ENCODE assay signal across 10 mouse cellular contexts in the genomic region with DNA sequence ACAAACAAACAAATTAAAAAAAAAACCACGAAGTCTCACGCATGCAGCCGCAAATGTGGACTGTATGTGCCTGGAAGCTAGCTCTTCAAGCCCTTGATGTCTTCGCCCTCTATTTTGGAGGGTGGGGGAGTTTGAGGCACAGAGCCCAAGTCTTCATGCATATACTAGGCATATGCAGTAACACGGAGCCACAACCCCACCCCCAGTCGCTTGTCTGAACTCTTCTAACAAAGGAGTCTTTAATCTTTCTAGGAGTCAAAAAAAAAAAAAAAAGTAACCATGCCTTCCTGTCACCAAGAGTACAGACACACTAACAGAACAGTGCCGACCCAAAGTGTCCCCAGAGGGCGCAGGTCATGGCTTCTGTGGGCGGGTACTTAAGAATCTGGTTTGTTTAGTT. TPM values are rescaled to one million over a fixed set of nuclear protein-coding genes. Genes with fewer than 3 reads are reported as not detected.
DNase-seq lines count a peak whose midpoint lies in the region; ATAC-seq and TF ChIP-seq lines count a peak whose summit lies in the region.
"Had no signal": no experiment of that assay in that cellular context is flagged by ENCODE, and none has a peak within 500 bp of the region (broad histone marks: within the 10 kb centered on the region; RNA-seq: fewer than 3 reads in every experiment).

No protein-coding gene starts in this region.

- H3K4me2 ChIP-seq in hindbrain, embryonic 13.5 days, result peak overlapping the region; percentile 82
- H3K4me2 ChIP-seq in midbrain, postnatal 0 days (ENCODE audit: low read depth, low read length, poor library complexity, severe bottlenecking), result peak overlapping the region; percentile 62

- H3K9me3 ChIP-seq in hindbrain, embryonic 13.5 days, result no peaks in the 10 kb centered on the region
- H3K9me3 ChIP-seq in midbrain, postnatal 0 days (ENCODE audit: low read length), result no peaks in the 10 kb centered on the region
- H3K9me3 ChIP-seq: limb, embryonic 15.5 days had no signal

- ATAC-seq in hindbrain, embryonic 13.5 days (ENCODE audit: low FRiP score), result no peak
- ATAC-seq in midbrain, postnatal 0 days (ENCODE audit: low FRiP score), result no peak

- H3K9ac ChIP-seq in hindbrain, embryonic 13.5 days, result peak overlapping the region; percentile 98
- peak overlapping the region; percentile 96 for H3K9ac ChIP-seq in midbrain, postnatal 0 days (replicated peaks; ENCODE audit: low read length, poor library complexity, severe bottlenecking)
- H3K9ac ChIP-seq: limb, embryonic 15.5 days had no signal

- TF ChIP-seq POLR2A in cortical plate, adult 2 months (IDR thresholded peaks at IDR 0.05; ENCODE audit: extremely low read depth, insufficient read depth, low read length), result no peak

- peaks cover 29% of the 10 kb centered on the region for H3K27me3 ChIP-seq in hindbrain, embryonic 13.5 days
- H3K27me3 ChIP-seq in midbrain, postnatal 0 days (ENCODE audit: insufficient read depth, low read length), result no peaks in the 10 kb centered on the region

- H3K36me3 ChIP-seq in hindbrain, embryonic 13.5 days, result peaks cover 12% of the 10 kb centered on the region
- H3K36me3 ChIP-seq in midbrain, postnatal 0 days (ENCODE audit: insufficient read depth, low read length), result no peaks in the 10 kb centered on the region
- H3K36me3 ChIP-seq: limb, embryonic 15.5 days had no signal

- peak overlapping the region; percentile 96 for H3K4me3 ChIP-seq in cortical plate, adult 2 months (ENCODE audit: insufficient read depth, low read length)
- peak overlapping the region; percentile 91 for H3K4me3 ChIP-seq in hindbrain, embryonic 13.5 days
- H3K4me3 ChIP-seq in midbrain, postnatal 0 days (ENCODE audit: low read depth, low read length), result peak overlapping the region; percentile 84

- WGBS in hindbrain, embryonic 13.5 days, result 5% methylated on average over 9 of the region's 9 CpGs
- 3% methylated on average over 9 of the region's 9 CpGs for WGBS in midbrain, postnatal 0 days

- H3K27ac ChIP-seq in cortical plate, adult 2 months (ENCODE audit: insufficient read depth, low read length), result peak overlapping the region; percentile 74; the same call in 1 of the 2 replicates
- peak overlapping the region; percentile 98 for H3K27ac ChIP-seq in hindbrain, embryonic 13.5 days
- peak overlapping the region; percentile 98 for H3K27ac ChIP-seq in midbrain, postnatal 0 days (ENCODE audit: low read depth, low read length)
- H3K27ac ChIP-seq: limb, embryonic 15.5 days; macrophage had no signal

- H3K4me1 ChIP-seq in cortical plate, adult 2 months (ENCODE audit: control insufficient read depth, insufficient read depth, low read length), result peaks cover 4% of the 10 kb centered on the region
- H3K4me1 ChIP-seq in hindbrain, embryonic 13.5 days (replicated peaks), result peaks cover 28% of the 10 kb centered on the region
- peaks cover 2% of the 10 kb centered on the region for H3K4me1 ChIP-seq in midbrain, postnatal 0 days (ENCODE audit: insufficient read depth, low read length)

- peak; percentile 24 for DNase-seq in R1 (ENCODE audit: low read depth, low spot score)
- peak; percentile 13 for DNase-seq in midbrain, postnatal 0 days (ENCODE audit: low spot score)
- DNase-seq in kidney, adult 8-10 months, result no peak
- no peak for DNase-seq in adrenal gland, adult 2 months
- no peak for DNase-seq in right cerebral cortex, postnatal 36 days (ENCODE audit: low spot score in 2 of 2)

- no peak for TF ChIP-seq CTCF in cortical plate, adult 2 months (IDR thresholded peaks at IDR 0.05; ENCODE audit: extremely low read depth, insufficient read depth, low read length)
- no peak for TF ChIP-seq CTCF in midbrain, postnatal 0 days (IDR thresholded peaks at IDR 0.05)

RNA-seq across cellular contexts. Expression of gene Nt5c2, which starts 1.0 kb away (rescaled TPM):
- 46.7 and 50.3 TPM in 2 replicates for polyA plus RNA-seq in cortical plate, adult 2 months (2012; rRNA removed)
- polyA plus RNA-seq in hindbrain, embryonic 13.5 days (2015; fragmentation: Nextera tagmentation; extraction: Ambion mirVana), result 93.2 and 98.1 TPM in 2 replicates
- 64.1 and 68.1 TPM in 2 replicates for total RNA-seq in midbrain, postnatal 0 days (2014; rRNA removed)
- polyA plus RNA-seq in midbrain, postnatal 0 days (2015; fragmentation: Nextera tagmentation; extraction: Ambion mirVana), result 81.8 and 83.0 TPM in 2 replicates
- total RNA-seq in adrenal gland, adult 2 months (2021), result 10 to 100 TPM; 61.8 to 66.2 TPM
- 11.6 and 11.9 TPM in 2 replicates for polyA plus RNA-seq in adrenal gland, adult 2 months (2012; rRNA removed)

RNA-seq across cellular contexts. Expression of gene Ina, which starts 1.5 kb away (rescaled TPM):
- polyA plus RNA-seq in cortical plate, adult 2 months (2012; rRNA removed), result 124 and 127 TPM in 2 replicates
- 684 and 706 TPM in 2 replicates for polyA plus RNA-seq in hindbrain, embryonic 13.5 days (2015; fragmentation: Nextera tagmentation; extraction: Ambion mirVana)
- total RNA-seq in midbrain, postnatal 0 days (2014; rRNA removed), result 229 and 248 TPM in 2 replicates
- 294 and 310 TPM in 2 replicates for polyA plus RNA-seq in midbrain, postnatal 0 days (2015; fragmentation: Nextera tagmentation; extraction: Ambion mirVana)
- 1 to 10 TPM; 5.5 to 7.7 TPM for total RNA-seq in adrenal gland, adult 2 months (2021)
- 4.4 and 5.0 TPM in 2 replicates for polyA plus RNA-seq in adrenal gland, adult 2 months (2012; rRNA removed)
- total RNA-seq: gastrocnemius, postnatal 25 days had no signal
- polyA plus RNA-seq: macrophage had no signal

RNA-seq across cellular contexts. Expression of gene Pcgf6, which starts 34.7 kb away (rescaled TPM):
- 35.5 and 38.3 TPM in 2 replicates for polyA plus RNA-seq in cortical plate, adult 2 months (2012; rRNA removed)
- 31.1 and 31.2 TPM in 2 replicates for polyA plus RNA-seq in hindbrain, embryonic 13.5 days (2015; fragmentation: Nextera tagmentation; extraction: Ambion mirVana)
- 26.3 and 29.2 TPM in 2 replicates for total RNA-seq in midbrain, postnatal 0 days (2014; rRNA removed)
- 21.8 and 23.6 TPM in 2 replicates for polyA plus RNA-seq in midbrain, postnatal 0 days (2015; fragmentation: Nextera tagmentation; extraction: Ambion mirVana)
- 10 to 100 TPM in 1 of 2 experiments, 1 to 10 TPM in 1; 9.9 to 11.4 TPM for total RNA-seq in adrenal gland, adult 2 months (2021)
- 10.0 and 11.2 TPM in 2 replicates for polyA plus RNA-seq in adrenal gland, adult 2 months (2012; rRNA removed)

RNA-seq across cellular contexts. Expression of gene Taf5, which starts 51.6 kb away (rescaled TPM):
- polyA plus RNA-seq in cortical plate, adult 2 months (2012; rRNA removed), result 3.8 and 4.1 TPM in 2 replicates
- polyA plus RNA-seq in hindbrain, embryonic 13.5 days (2015; fragmentation: Nextera tagmentation; extraction: Ambion mirVana), result 6.0 and 6.9 TPM in 2 replicates
- 8.6 and 10.8 TPM in 2 replicates for total RNA-seq in midbrain, postnatal 0 days (2014; rRNA removed)
- 2.9 and 3.0 TPM in 2 replicates for polyA plus RNA-seq in midbrain, postnatal 0 days (2015; fragmentation: Nextera tagmentation; extraction: Ambion mirVana)
- 1 to 10 TPM; 3.5 to 3.6 TPM for total RNA-seq in adrenal gland, adult 2 months (2021)
- 1.6 and 1.9 TPM in 2 replicates for polyA plus RNA-seq in adrenal gland, adult 2 months (2012; rRNA removed)

Comparison
In these comparisons a context has a peak if more than half of its experiments do, and no peak if none do; other contexts are left out.
1. DNase-seq: peak in R1 (single experiment) and midbrain, postnatal 0 days (single experiment); none in kidney, adult 8-10 months (0 of 2), adrenal gland, adult 2 months (single experiment) and right cerebral cortex, postnatal 36 days (0 of 2).
2. RNA of gene Ina, which starts 1.5 kb away (polyA plus RNA-seq): 684 to 706 TPM in hindbrain, embryonic 13.5 days, 294 to 310 TPM in midbrain, postnatal 0 days and 124 to 127 TPM in cortical plate, adult 2 months; 4.4 to 5.0 TPM in adrenal gland, adult 2 months; every median in the first group is over 10 times any median in the second.
3. Peak in every context shown above with its lines, with median percentiles within 50 percentile points of each other: H3K27ac ChIP-seq and H3K4me3 ChIP-seq.